Mouse (Mus musculus): ENCODE data around the gene Cd96.

- TF ChIP-seq POLR2A (IDR thresholded peaks at IDR 0.05; ENCODE audit: insufficient read length, low read depth) (no peak), SRF (IDR thresholded peaks at IDR 0.05; ENCODE audit: control insufficient read depth, insufficient read length, low read depth) (no peak), MAX (IDR thresholded peaks at IDR 0.05; ENCODE audit: low read depth) (no peak), POLR2AphosphoS2 (IDR thresholded peaks at IDR 0.05; ENCODE audit: insufficient read length, low read depth) (no peak), CEBPB (IDR thresholded peaks at IDR 0.05; ENCODE audit: insufficient read depth, poor library complexity, severe bottlenecking) (no peak)
Observed at GRCm38 (mm10) chr16:45999374-46000191, 120.5 kb downstream of the Cd96 start.

Measured in myocyte (in vitro differentiated cells).